Mouse (Mus musculus) limb, embryonic 14.5 days (tissue): ENCODE results near the gene Pak1. TPM values are rescaled to one million over a fixed set of nuclear protein-coding genes. Genes with fewer than 3 reads are reported as not detected.

Experiments used
- ATAC-seq: fragments of 200-750 bp; cut with Nextera tagmentation; 2 replicates; pipeline ENCODE4 v1.8.0; 2017; ENCODE audit warnings: low read depth, moderate number of reproducible peaks, moderate TSS enrichment; ENCODE audit not compliant: low FRiP score
- DNase-seq: peaks from one replicate; pipeline ENCODE4 v3.0.0-alpha.2; 2015; ENCODE audit warnings: low spot score
- H3K27ac ChIP-seq: fragments of 300-500 bp; sonication (generic); replicated peaks from 2 replicates; pipeline ENCODE4 v1.5.1; 2014; ENCODE audit warnings: low read depth, mild to moderate bottlenecking, low read length, moderate library complexity, mixed read lengths
- H3K27me3 ChIP-seq: fragments of 300-500 bp; sonication (generic); 2 replicates; pipeline ENCODE4 v1.6.1; 2014; ENCODE audit warnings: low read length, mixed read lengths; ENCODE audit not compliant: control insufficient read depth, insufficient read depth
- H3K36me3 ChIP-seq: fragments of 300-500 bp; sonication (generic); 2 replicates; pipeline ENCODE4 v1.6.1; 2014; ENCODE audit warnings: mild to moderate bottlenecking, low read length, moderate library complexity, mixed read lengths; ENCODE audit not compliant: control insufficient read depth, insufficient read depth
- H3K4me1 ChIP-seq: fragments of 300-500 bp; sonication (generic); 2 replicates; pipeline ENCODE4 v1.6.1; 2014; ENCODE audit warnings: antibody characterized with exemption, low read length, mixed read lengths; ENCODE audit not compliant: control insufficient read depth, insufficient read depth
- H3K4me2 ChIP-seq: fragments of 300-500 bp; sonication (generic); replicated peaks from 2 replicates; pipeline ENCODE4 v1.6.1; 2014; ENCODE audit warnings: low read depth, mild to moderate bottlenecking, low read length, moderate library complexity; ENCODE audit not compliant: severe bottlenecking
- H3K4me3 ChIP-seq: fragments of 300-500 bp; sonication (generic); replicated peaks from 2 replicates; pipeline ENCODE4 v1.5.1; 2014; ENCODE audit warnings: low read length
- H3K9ac ChIP-seq: fragments of 300-500 bp; sonication (generic); 2 replicates; pipeline ENCODE4 v1.6.1; 2014; ENCODE audit warnings: mild to moderate bottlenecking, low read depth, low read length, moderate library complexity; ENCODE audit not compliant: severe bottlenecking
- H3K9me3 ChIP-seq: fragments of 300-500 bp; sonication (generic); 2 replicates; pipeline ENCODE4 v1.6.1; 2016; ENCODE audit warnings: low read length; ENCODE audit not compliant: control insufficient read depth
- POLR2A ChIP-seq: fragments of 200-500 bp; IDR thresholded peaks from 2 replicates; pipeline ENCODE4 v1.8.0; 2012; ENCODE audit warnings: inconsistent platforms, mild to moderate bottlenecking, moderate library complexity, borderline replicate concordance; ENCODE audit not compliant: insufficient read depth, insufficient read length; ENCODE audit errors: extremely low read depth
- WGBS: fragments of 180-500 bp; shearing (Covaris S2); extraction: QIAGEN DNeasy Blood & Tissue Kit; methylation state at CpG from one replicate; pipeline ENCODE4 v1.1.7; 2014; 5-methylcytosine and 5-hydroxymethylcytosine counted together
- polyA plus RNA-seq, 2 experiments: library from polyadenylated mRNA; depleted of rRNA in 1 of 2; stranded (reverse) in 1 of 2; unstranded in 1 of 2; fragments of >200 nt; fragmentation: Nextera tagmentation in 1 of 2; extraction: Ambion mirVana in 1 of 2; gene quantifications; 2 replicates each; pipeline versions ENCODE4 v1.2.1 to v1.2.3; 2012 to 2014

The Pak1 gene
- polyA plus RNA-seq, 2 experiments: 16.2 to 21.6 TPM

- peak; percentile 32; the same call in 1 of the 2 replicates for TF ChIP-seq POLR2A
- Histone ChIP-seq H3K4me2 (peak overlapping the region; percentile 27; the same call in 1 of the 2 replicates), H3K9ac (no peak overlapping the region), H3K27ac (0 out of 2 replicates have a peak overlapping the region, but pooled peaks have one; percentile 1), H3K36me3 (no peaks in the 10 kb centered on the region), H3K9me3 (no peaks in the 10 kb centered on the region), H3K27me3 (no peaks in the 10 kb centered on the region), H3K4me1 (peaks cover 2% of the 10 kb centered on the region; the same call in 1 of the 2 replicates), H3K4me3 (no peak overlapping the region)
- 26% methylated on average over 28 of the region's 28 CpGs for WGBS
- DNase-seq (peak; percentile 87), ATAC-seq (peak; percentile 81; the same call in 1 of the 2 replicates)
Measured at GRCm38 (mm10) chr7:97747787-97748497, 40.4 kb upstream of the Pak1 start.

GRCm38 (mm10) chr7:97748527-97749206 lies 39.7 kb upstream of the Pak1 start:
- Histone ChIP-seq H3K36me3 (no peaks in the 10 kb centered on the region), H3K9me3 (no peaks in the 10 kb centered on the region), H3K27me3 (no peaks in the 10 kb centered on the region), H3K4me2 (peak overlapping the region; percentile 10; the same call in 1 of the 2 replicates), H3K4me3 (no peak overlapping the region), H3K27ac (0 out of 2 replicates have a peak overlapping the region, but pooled peaks have one; percentile 1), H3K9ac (no peak overlapping the region), H3K4me1 (peaks cover 2% of the 10 kb centered on the region; the same call in 1 of the 2 replicates)
- WGBS: 70% methylated on average over 10 of the region's 10 CpGs
- no peak for TF ChIP-seq POLR2A
- ATAC-seq (no peak), DNase-seq (no peak)

GRCm38 (mm10) chr7:97749207-97750190 lies 38.8 kb upstream of the Pak1 start:
- Histone ChIP-seq H3K27ac (no peak overlapping the region), H3K4me1 (peaks cover 2% of the 10 kb centered on the region; the same call in 1 of the 2 replicates), H3K9ac (no peak overlapping the region), H3K27me3 (no peaks in the 10 kb centered on the region), H3K9me3 (no peaks in the 10 kb centered on the region), H3K4me3 (no peak overlapping the region), H3K4me2 (no peak overlapping the region), H3K36me3 (no peaks in the 10 kb centered on the region)
- DNase-seq: no peak
- no peak for TF ChIP-seq POLR2A
- no peak for ATAC-seq
- WGBS: 47% methylated on average over 19 of the region's 19 CpGs

GRCm38 (mm10) chr7:97756967-97757881 lies 31.1 kb upstream of the Pak1 start:
- no peak for TF ChIP-seq POLR2A
- Histone ChIP-seq H3K27me3 (no peaks in the 10 kb centered on the region), H3K9ac (no peak overlapping the region), H3K4me1 (no peaks in the 10 kb centered on the region), H3K27ac (no peak overlapping the region), H3K4me3 (no peak overlapping the region), H3K9me3 (no peaks in the 10 kb centered on the region), H3K4me2 (no peak overlapping the region), H3K36me3 (no peaks in the 10 kb centered on the region)
- ATAC-seq (no peak), DNase-seq (no peak)
- 62% methylated on average over 18 of the region's 18 CpGs for WGBS
